Mouse (Mus musculus) telencephalon, adult 2 months (tissue): ENCODE data around the gene Chst14.

ENCODE experiments used
- DNase-seq: peaks from one replicate; pipeline ENCODE4 v3.0.0-alpha.2; 2011; ENCODE audit warnings: low read depth, low spot score

Gene Chst14

DNA sequence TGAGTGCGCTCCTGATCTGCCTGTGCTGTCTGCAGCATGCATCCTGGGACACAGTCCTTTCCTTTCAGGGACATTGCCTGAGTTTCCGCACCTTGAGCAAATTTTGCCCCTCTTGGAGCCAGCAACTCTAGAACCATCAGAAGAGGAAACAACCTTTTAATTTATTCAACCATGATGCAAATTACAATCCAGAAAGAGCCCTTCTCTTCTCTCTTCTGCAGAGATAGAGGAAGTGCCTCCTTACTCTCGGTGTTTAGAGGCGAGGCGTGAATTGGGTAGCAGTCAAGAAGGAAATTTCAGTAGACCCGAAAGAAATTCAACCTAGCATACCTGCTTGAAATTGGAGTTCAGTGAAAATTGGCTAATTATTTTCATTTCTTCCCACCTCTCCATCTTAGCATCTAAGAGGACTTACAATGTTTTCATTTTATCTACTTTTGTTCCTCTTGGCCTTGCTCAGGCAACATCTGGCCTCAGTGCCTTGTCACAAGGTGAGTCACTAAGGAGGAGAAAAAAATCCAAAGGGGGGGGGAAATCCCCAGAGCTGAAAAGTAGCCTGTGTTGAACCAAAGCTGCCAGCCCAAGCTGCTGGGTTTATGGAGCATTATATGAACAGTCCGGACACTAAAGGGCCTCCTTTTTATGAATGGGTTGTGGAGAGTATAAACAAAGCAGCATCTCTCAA lies 20.7 kb upstream of the Chst14 start:
- DNase-seq = no peak

DNA sequence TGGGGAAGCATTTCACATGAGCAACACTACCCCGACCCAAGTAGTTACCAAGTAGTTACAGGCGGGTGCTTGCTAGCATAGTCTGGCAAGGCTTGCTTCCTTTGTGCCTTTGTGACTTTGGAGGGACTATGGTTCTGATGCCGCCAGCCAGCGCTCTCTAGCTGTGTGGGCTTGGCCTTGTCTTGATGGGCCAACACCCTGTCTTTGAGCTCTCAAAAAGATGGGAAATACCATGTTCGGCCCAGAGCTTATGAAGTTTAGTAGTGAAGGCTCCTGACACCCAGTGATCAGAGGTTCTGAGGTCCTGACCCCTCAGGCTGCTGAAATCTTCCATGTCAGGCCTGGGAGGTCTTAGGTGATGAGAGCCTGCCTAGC lies 20.2 kb upstream of the Chst14 start:
- no peak for DNase-seq

DNA sequence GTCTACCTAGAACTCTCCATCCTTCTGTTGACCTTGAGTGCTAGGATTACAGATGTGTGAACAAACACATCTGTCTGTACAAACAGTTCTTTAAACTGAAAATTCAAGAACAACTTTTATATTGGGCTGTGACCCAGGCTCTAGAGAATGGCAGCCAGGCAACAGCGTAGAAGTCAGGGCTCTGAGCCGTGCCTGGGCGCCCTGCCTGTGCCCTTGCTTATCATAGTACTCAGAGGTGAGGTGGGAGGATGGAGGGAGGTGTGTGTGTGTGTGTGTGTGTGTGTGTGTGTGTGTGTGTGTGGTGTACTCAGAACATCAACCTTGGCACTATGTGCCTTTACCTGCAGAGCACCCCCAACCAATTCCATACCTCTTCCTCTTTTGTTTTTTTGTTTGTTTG lies 18.5 kb upstream of the Chst14 start:
- no peak for DNase-seq

DNA sequence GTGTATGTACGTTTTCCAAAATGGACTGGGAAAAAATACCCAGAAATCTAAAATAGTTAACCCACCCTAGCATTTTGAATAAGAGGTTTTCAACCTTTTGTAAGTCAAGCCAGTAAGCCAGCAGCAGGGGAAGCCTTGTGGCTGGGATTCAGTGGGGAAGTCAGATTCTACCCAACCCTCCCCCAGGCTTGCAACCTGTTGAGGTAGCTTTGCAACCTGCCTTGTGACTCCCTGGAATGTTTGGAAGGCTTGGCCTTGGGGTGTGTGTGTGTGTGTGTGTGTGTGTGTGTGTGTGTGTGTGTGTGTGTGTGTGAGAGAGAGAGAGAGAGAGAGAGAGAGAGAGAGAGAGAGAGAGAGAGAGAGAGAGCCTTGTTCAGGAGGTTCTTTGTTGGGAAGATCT lies 17.1 kb upstream of the Chst14 start:
- no peak for DNase-seq

DNA sequence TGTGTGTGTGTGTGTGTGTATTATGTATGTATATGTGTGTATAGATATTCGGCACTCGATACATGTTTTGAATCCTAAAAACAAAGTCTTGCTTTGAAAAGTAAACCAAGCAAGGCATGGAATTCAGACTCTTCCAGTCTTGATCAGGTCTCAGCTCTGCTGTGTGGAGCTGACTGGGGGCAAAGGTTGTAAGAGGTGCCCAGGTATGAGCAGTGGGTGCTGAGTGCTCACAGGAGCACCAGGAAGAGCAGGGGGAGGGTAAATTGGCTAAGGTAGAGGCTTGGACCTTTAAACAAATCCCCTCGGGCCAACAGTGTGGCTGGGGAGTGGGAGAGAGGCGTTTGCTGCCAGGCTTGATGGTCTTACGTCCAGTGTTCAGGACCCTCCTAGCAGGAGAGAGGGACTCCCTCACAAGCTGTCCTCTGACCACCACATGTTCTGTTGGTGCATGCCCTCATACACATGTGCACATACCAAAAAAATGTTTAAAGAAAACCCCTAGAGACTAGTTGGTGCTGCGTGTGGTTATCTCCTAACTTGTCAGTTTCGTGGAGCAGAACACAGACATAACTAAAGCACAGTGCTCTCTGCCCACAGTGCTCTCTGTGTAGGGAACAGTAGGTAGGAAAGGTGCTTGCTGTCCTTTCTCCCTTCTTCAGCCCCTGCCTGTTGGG lies 15.6 kb upstream of the Chst14 start:
- no peak for DNase-seq

DNA sequence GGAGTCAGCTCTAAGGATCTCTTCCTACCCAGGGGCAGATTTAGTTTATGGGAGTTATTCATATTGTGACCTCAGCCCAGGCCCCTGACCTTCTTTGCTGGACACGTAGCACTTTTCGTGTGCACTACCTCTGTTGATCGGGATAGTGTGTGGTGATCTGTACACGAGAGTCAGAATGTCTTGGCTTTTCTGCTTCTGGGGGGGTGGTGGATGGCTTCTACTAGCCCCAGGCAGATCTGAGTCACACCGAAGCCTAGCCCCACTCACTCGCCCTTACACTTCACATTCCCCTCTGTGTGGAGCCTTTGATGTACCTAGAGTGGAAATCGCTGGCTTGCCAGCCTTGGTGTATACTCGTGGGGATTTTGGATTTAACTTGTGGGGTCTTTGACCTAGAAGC lies 13.6 kb upstream of the Chst14 start:
- DNase-seq = no peak

DNA sequence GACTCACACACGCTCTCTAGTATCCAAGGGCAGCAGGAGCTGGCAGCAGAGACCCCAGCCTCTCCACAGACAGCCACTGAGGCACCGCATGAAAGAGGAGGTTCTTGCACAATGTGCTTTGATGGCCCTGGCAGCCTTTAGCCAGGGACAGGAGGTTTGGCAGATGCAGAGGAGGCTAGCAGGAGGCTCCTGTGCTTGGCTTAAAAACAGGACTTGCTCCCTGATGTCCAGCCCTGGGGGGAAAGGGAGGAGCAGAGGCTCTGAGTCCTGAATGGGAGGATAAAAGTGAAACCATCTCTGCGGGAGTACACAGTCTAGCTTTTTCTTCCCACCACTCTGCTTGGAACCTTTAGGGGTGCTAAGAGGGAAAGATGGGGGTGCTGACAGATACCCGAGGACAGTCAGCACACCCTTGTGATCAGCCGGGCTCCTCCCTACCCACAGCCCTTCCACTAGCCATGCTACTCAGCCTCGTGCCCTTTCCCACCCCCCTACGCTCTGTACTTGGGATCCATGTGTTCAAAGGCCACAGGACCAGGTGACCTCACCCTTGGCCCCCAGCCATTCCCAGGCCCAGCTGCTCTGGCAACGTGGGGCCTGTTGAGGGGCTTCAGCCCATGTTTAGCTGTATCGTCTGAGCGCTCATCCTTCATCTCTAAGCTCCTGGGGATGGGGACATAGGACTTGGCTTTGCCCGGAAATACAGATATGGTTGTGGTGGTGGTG lies 12.6 kb upstream of the Chst14 start:
- no peak for DNase-seq

DNA sequence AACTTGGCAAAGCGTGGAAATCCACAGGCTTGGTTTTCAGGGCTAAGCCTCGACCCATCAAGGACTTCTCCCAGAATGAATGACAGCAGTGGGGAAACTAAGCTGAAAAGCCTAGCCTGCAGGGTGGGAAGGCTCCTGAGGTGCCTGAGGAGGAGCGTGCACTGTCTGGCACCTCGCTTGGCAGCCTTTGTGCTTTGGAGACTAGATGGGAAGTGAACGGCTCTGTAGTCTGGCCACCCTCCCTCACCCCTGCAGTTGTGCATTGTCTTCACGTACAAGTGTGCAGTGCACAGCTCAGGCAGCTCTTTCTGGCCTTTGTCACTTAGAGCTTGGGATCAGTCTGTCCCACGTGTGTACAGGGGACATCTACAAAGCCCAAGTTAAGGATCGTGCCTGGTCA lies 11.6 kb upstream of the Chst14 start:
- DNase-seq = no peak

DNA sequence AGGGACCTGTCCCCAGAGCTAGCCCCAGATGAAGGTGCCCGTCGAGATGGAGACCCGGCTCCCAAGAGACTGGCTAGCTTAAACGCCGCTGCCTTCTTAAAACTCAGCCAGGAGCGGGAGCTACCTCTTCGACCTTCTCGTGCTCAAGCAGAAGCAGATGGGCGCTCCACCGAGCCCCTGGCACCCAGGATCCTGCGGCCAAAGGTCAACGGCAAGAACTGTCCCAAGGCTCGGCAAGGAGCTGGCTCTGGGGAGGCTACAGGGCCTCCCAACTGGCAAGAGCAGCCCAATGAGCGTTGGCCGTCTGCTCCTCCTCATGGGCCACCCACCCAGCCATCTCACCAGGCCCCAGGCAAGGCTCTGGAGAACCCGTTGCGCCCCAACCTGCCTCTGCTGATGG lies 9.9 kb upstream of the Chst14 start:
- no peak for DNase-seq

DNA sequence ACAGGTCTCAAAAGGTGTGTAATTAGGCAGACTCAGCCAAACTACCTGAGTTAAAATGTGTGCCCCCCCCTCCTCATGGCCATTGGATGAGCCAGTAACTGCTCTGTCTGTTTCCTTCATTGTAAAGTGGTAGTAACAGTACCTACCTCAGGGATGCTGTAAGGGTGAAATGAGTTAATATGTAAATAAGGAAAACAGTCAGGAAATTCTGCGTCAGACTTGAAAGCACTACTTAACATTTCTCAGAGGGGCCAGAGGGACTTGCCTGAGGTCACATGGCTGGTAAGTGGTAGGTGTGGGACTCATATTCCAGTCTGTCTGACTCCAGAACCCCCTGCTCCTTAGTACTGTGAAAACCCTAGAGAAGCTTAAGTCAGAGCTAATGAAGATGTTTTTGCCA lies 7.8 kb upstream of the Chst14 start:
- DNase-seq = no peak

DNA sequence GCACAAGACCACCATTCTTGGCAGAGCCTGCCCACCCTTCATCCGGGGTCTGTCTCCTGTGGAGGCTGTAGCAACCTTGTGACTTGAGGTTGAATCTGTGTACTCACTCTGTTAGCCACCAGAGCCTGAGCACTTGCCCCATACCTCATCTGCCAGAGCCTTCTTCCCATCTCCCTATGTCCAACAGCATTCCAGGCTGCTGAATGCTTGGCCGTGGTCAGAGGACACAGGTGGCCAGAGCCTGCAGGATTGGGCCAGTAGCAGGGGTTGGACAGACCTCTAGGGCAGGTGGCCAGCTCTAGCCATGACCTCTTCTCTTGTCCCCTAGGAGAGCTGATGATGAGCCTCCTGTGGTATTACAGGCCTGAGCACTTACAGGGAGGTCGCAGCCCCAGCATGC lies 5.9 kb upstream of the Chst14 start:
- no peak for DNase-seq

DNA sequence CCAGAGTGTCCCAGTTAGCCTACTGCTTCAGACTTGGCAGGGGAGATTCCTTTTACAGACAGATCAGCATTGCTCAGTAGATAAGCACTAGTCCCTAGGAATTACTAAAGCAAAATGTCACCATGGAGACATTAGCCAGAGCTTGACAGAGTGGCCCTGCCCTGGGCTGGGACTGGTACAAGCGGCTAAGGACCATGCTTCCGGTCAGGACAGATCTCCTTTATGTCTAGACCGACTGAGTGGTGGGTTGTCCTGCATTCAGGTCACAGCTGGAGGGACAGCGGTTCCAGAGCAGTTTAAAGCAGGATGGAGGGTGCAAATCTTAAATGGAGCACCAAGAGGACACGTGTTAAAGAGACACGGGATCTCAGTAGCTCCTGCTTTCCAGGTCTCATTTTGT lies 344 bp upstream of the Chst14 start:
- DNase-seq = no peak

DNA sequence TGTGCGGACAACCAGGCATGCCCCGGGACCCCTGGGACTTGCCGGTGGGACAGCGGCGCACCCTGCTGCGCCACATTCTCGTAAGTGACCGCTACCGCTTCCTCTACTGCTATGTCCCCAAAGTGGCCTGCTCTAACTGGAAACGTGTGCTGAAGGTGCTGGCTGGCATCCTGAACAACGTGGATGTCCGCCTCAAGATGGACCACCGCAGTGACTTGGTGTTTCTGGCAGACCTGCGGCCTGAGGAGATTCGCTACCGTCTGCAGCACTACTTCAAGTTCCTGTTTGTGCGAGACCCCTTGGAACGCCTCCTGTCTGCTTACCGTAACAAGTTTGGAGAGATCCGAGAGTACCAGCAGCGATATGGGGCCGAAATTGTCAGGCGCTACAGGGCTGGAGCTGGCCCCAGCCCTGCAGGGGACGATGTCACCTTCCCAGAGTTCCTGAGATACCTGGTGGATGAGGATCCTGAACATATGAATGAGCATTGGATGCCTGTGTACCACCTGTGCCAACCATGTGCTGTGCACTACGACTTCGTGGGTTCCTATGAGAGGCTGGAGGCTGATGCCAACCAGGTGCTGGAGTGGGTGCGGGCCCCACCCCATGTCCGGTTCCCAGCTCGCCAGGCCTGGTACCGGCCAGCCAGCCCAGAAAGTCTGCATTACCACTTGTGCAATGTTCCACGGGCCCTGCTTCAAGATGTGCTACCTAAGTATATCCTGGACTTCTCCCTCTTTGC lies 873 bp downstream of the Chst14 start:
- DNase-seq = no peak

DNA sequence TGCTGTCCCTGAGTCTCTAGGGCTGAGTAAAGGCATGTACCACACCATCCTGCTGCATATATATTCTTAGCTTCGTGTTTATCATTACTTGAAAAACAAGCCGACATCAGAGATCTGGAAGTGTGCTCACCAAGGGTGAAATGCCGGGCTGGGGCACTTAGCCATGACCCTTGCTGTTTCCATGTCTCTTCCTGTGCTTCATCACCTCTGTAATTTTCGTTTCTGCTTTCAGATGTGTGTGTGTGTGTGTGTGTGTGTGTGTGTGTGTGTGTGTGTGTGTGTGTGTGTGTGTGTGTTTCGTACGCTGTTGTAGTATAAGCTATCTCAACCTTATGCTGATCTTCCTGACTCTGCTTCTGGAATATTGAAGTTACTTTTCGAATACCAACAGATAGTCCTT lies 15.0 kb downstream of the Chst14 start:
- no peak for DNase-seq

DNA sequence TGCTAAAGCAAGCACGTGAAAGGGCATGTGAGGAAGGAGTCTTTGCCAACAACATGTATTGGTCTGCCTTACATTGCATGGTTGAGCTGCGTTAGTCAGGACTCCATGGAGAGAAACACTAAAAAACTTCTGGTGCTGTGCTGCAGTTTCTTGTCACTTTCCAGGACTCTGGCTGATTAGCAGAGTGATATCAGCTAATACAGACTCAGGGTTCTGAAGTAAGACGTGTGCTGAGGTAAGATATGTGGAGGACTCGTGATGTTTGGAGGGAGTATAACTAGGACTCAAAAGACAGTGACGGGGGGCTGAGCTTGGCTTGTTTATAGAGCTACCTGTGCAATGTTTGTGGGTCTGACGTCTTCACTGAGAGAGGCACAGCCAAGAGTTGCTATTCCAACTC lies 16.9 kb downstream of the Chst14 start:
- no peak for DNase-seq

DNA sequence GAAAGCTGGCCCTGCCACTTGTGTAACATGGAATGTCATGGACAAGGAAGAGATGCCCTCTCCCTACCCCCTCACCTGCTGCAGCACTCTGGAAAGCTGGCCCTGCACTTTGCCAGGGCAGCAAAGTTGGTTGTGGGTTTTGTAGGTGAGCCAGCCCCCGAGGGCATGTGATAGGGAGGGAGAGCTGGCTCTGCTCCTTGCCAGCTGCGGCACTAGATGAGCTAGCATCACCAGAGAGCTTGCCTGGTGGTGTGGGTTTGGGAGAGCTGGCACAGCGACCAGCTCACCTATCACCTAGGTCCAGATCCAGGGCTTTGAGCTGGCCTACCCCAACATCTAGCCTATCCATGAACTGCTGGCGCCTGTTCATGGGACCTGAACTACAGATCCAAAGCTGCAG lies 22.5 kb downstream of the Chst14 start:
- no peak for DNase-seq

DNA sequence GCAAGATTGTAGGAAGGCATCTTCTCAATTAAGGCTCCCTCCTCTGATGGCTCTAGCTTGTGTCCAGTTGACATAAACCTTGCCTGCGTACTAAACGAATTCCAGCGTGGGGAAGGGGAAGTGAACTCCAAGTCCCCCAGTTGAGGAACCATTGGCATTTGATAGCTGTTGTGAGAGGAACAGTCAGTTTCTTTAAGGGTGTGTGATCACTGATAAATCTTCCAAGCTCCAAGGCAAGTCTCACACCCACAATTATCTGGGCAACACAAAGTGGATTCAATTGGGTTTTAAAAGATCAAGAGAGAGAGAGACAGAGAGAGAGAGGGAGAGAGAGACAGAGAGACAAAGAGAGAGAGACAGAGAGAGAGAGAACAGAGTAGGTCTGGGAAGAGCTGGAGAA lies 23.4 kb downstream of the Chst14 start:
- no peak for DNase-seq

DNA sequence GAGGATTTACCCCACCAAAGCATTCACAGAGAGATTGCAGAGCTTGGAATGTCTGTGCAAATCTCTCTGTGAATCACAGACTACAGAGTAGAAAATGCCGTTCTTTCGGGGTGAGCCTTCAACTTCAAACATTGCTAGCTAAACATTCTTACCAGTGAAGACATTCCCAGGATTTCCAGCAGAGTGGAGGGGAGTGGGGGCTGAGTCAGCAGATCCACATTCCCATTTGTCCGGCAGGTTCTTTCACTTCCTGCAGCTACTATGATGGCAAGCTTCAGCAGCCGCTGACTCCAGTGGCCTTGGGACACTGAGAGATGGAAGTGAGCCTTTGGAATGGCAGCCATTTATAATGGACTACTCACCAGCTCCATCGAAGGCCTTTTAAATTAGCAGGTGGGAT lies 30.2 kb downstream of the Chst14 start:
- DNase-seq = no peak

DNA sequence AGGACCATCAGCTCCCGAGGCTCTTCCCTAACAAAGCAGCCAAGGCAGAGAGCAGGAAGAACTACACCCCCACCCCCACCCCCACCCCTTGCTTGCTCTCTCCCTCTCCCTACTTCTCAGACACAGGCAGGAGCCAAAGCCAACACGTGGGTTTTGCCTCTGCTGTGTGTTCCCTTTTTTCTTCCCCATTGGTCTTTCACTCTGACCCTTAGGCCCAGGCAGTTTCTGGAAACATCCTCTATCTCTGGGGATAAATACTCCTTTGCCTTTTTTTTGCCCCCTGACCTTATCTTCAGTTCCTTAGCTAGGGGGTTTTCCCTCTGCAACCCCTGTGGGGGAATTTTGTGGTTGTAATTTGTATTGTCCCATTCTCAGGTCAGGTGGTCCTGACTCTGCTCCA lies 33.3 kb downstream of the Chst14 start:
- DNase-seq = no peak

DNA sequence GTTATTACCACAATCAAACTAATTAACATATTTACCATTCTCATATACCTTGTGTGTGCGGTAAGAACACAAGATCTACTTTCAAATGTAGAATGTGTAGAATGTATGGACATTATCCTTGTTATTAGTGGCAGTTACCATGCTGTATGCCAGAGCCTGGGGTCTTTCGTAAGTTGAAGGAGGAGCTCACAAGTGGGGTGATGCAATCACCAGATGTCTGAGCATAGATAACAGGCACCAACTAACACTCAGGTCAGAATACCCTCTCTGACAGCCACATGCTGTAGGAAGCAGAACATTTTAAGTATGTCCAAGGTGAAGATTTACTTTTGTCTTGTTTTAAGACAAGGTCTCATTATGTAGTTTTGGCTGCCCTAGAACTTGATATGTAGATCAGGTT lies 34.1 kb downstream of the Chst14 start:
- no peak for DNase-seq

DNA sequence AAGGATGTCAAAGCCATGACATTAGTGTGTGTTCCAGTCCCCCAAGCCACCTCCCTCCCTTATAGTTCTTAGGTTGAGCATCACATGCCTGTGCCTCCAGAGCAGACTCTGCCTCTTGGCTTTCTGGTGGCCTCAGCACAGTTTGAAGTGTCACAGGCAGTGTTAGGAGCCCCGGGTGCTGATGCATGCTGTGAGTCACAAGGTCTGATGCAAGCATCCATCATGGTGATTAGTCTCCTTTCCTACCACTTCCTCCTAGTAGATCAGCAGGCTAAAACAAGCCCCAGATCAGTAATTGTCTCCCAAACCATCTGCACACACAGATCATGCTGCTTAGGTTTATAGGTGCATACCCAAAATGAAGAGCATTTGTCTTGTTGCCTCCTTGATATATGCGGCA lies 35.2 kb downstream of the Chst14 start:
- no peak for DNase-seq

DNA sequence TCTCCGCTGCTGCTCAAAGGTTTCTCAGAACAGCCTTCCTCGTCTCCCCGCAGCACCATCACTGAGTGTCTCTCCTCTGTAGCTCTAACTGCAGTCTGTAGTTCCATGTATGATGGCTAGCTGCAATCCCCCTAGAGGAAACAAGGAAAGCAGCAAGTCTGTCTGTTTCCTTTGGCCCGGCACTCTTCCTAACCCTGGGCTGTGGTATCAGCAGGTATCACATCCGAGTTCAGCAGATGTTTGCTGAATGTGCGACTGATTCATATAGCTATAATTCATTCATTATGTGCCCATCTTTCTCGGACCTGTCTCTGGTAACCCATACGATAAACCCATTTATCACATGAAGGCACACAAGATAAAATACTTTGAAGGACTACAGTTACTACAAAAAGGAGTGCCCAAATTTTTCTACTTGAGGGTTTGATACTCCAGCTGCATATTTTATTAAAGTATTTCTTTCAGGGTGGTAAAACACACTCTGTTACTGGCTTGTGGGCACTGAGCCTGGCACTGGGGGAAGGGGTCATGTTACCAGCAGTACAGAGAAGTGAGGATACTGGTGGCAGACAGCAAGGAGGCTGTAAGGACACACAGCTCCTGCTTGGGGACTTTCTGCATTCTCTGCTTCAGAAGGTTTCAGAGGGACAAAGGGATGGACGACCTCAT lies 36.8 kb downstream of the Chst14 start:
- DNase-seq = no peak
